In genomic region chr9:21604119-21604518, GRCm38 (mm10) we compare ENCODE assay signal across 30 mouse cellular contexts. TPM values are rescaled to one million over a fixed set of nuclear protein-coding genes. Genes with fewer than 3 reads are reported as not detected.
DNase-seq lines count a peak whose midpoint lies in the region; ATAC-seq and TF ChIP-seq lines count a peak whose summit lies in the region.
"Had no signal": no experiment of that assay in that cellular context is flagged by ENCODE, and none has a peak within 500 bp of the region (broad histone marks: within the 10 kb centered on the region; RNA-seq: fewer than 3 reads in every experiment).

No protein-coding gene starts in this region.

- H3K4me1 ChIP-seq in heart, adult 2 months (ENCODE audit: control insufficient read depth, insufficient read depth, low read length): 0 out of 2 replicates have a peak, but pooled peaks cover 1% of the 10 kb centered on the region
- H3K4me1 ChIP-seq in lung, postnatal 0 days (ENCODE audit: insufficient read depth, low read depth, low read length): no peaks in the 10 kb centered on the region
- no peaks in the 10 kb centered on the region for H3K4me1 ChIP-seq in stomach, postnatal 0 days (replicated peaks; ENCODE audit: control insufficient read depth, insufficient read depth)
- H3K4me1 ChIP-seq: embryonic facial prominence, embryonic 10.5 days; embryonic facial prominence, embryonic 13.5 days; forebrain, embryonic 15.5 days; heart, embryonic 12.5 days; heart, embryonic 15.5 days had no signal

- 69% methylated on average over 5 of the region's 5 CpGs for WGBS in heart, adult 2 months
- 73% methylated on average over 5 of the region's 5 CpGs for WGBS in lung, postnatal 0 days
- 73% methylated on average over 5 of the region's 5 CpGs for WGBS in stomach, postnatal 0 days

- H3K9ac ChIP-seq in heart, adult 2 months (ENCODE audit: low read depth, low read length): no peak overlapping the region
- no peak overlapping the region for H3K9ac ChIP-seq in lung, postnatal 0 days (replicated peaks; ENCODE audit: low read depth)
- no peak overlapping the region for H3K9ac ChIP-seq in stomach, postnatal 0 days (ENCODE audit: low read length)
- H3K9ac ChIP-seq: embryonic facial prominence, embryonic 13.5 days; forebrain, embryonic 12.5 days; forebrain, embryonic 15.5 days; heart, embryonic 12.5 days; heart, embryonic 15.5 days; hindbrain, embryonic 14.5 days had no signal

- 0 out of 2 replicates have a peak, but pooled peaks have one; percentile 24 for TF ChIP-seq CTCF in heart, adult 2 months (IDR thresholded peaks at IDR 0.05)
- TF ChIP-seq CTCF in left cerebral cortex, adult 2 months (IDR thresholded peaks at IDR 0.05): peak; percentile 26
- TF ChIP-seq CTCF in lung, postnatal 0 days (IDR thresholded peaks at IDR 0.05): 0 out of 2 replicates have a peak, but pooled peaks have one; percentile 9
- peak; percentile 26; the same call in 1 of the 2 replicates for TF ChIP-seq CTCF in stomach, postnatal 0 days (IDR thresholded peaks at IDR 0.05; ENCODE audit: low read depth)

- H3K9me3 ChIP-seq in lung, postnatal 0 days (ENCODE audit: low read length): no peaks in the 10 kb centered on the region
- H3K9me3 ChIP-seq in stomach, postnatal 0 days (ENCODE audit: control insufficient read depth, low read length): no peaks in the 10 kb centered on the region
- H3K9me3 ChIP-seq: embryonic facial prominence, embryonic 10.5 days; embryonic facial prominence, embryonic 13.5 days; forebrain, embryonic 12.5 days; forebrain, embryonic 15.5 days; heart, embryonic 12.5 days; heart, embryonic 15.5 days had no signal

- no peak for TF ChIP-seq POLR2A in heart, adult 2 months (IDR thresholded peaks at IDR 0.05; ENCODE audit: insufficient read depth, low read depth, low read length)

- no peak for TF ChIP-seq EP300 in heart, adult 2 months (IDR thresholded peaks at IDR 0.05; ENCODE audit: insufficient read depth, low read depth, low read length)
- TF ChIP-seq EP300 in lung, postnatal 0 days (IDR thresholded peaks at IDR 0.05): no peak
- no peak for TF ChIP-seq EP300 in stomach, postnatal 0 days (optimal IDR thresholded peaks at IDR 0.05)

- no peak for DNase-seq in heart, adult 2 months
- DNase-seq in heart, postnatal 4 days: no peak
- no peak for DNase-seq in left cerebral cortex, adult 2 months (ENCODE audit: extremely low spot score in 1 of 2, low spot score in 2 of 2)
- no peak for DNase-seq in left cerebral cortex, adult 8-10 months (ENCODE audit: low spot score in 2 of 2)
- DNase-seq in lung, postnatal 0 days (ENCODE audit: low spot score): no peak
- no peak for DNase-seq in lung, postnatal 25 days (ENCODE audit: low spot score)
- DNase-seq in stomach, postnatal 0 days (ENCODE audit: low spot score): no peak
- DNase-seq in embryo, embryonic 10 days (ENCODE audit: low spot score): no peak
- DNase-seq: adrenal gland, postnatal 14 days; B cell, adult 2 months; cerebellum, adult 11 months; cerebellum, adult 2 months; cerebellum, adult 9-11 months; cerebellum, postnatal 25 days; embryo, embryonic 11 days; gastrocnemius, postnatal 14 days; heart, adult 11 months; heart, postnatal 10 days; heart, postnatal 36 days had no signal

- ATAC-seq in lung, postnatal 0 days: no peak
- ATAC-seq in stomach, postnatal 0 days (ENCODE audit: low FRiP score, low TSS enrichment): no peak
- ATAC-seq: forebrain, embryonic 15.5 days; hindbrain, postnatal 0 days; inflammation-experienced regulatory T-cells, adult 6 months had no signal

- H3K27ac ChIP-seq in heart, adult 2 months: no peak overlapping the region
- no peak overlapping the region for H3K27ac ChIP-seq in left cerebral cortex, adult 2 months
- H3K27ac ChIP-seq in lung, postnatal 0 days (ENCODE audit: low read length): no peak overlapping the region
- H3K27ac ChIP-seq in stomach, postnatal 0 days (replicated peaks): no peak overlapping the region
- H3K27ac ChIP-seq: embryonic facial prominence, embryonic 10.5 days; embryonic facial prominence, embryonic 13.5 days; forebrain, embryonic 12.5 days; forebrain, embryonic 15.5 days; heart, embryonic 15.5 days; hindbrain, embryonic 14.5 days; hindbrain, postnatal 0 days had no signal

- H3K79me2 ChIP-seq in heart, adult 2 months (replicated peaks; ENCODE audit: control insufficient read depth, insufficient read depth, low read length): no peaks in the 10 kb centered on the region

- H3K4me2 ChIP-seq in lung, postnatal 0 days (replicated peaks; ENCODE audit: low read depth, low read length): no peak overlapping the region
- no peak overlapping the region for H3K4me2 ChIP-seq in stomach, postnatal 0 days (replicated peaks; ENCODE audit: low read depth)
- H3K4me2 ChIP-seq: embryonic facial prominence, embryonic 13.5 days; forebrain, embryonic 12.5 days; forebrain, embryonic 15.5 days; heart, embryonic 12.5 days; heart, embryonic 15.5 days; hindbrain, embryonic 14.5 days had no signal

- no peaks in the 10 kb centered on the region for H3K36me3 ChIP-seq in heart, adult 2 months (ENCODE audit: control insufficient read depth, insufficient read depth, low read length)
- no peaks in the 10 kb centered on the region for H3K36me3 ChIP-seq in lung, postnatal 0 days (ENCODE audit: insufficient read depth, low read length)
- no peaks in the 10 kb centered on the region for H3K36me3 ChIP-seq in stomach, postnatal 0 days (ENCODE audit: control insufficient read depth, insufficient read depth, low read length)
- H3K36me3 ChIP-seq: embryonic facial prominence, embryonic 10.5 days; embryonic facial prominence, embryonic 13.5 days; forebrain, embryonic 12.5 days; forebrain, embryonic 15.5 days; heart, embryonic 12.5 days; heart, embryonic 15.5 days had no signal

- H3K4me3 ChIP-seq in heart, adult 2 months: no peak overlapping the region
- no peak overlapping the region for H3K4me3 ChIP-seq in left cerebral cortex, adult 2 months
- H3K4me3 ChIP-seq in lung, postnatal 0 days (ENCODE audit: low read depth, low read length): no peak overlapping the region
- no peak overlapping the region for H3K4me3 ChIP-seq in stomach, postnatal 0 days (ENCODE audit: low read depth, low read length)
- H3K4me3 ChIP-seq: embryonic facial prominence, embryonic 10.5 days; embryonic facial prominence, embryonic 13.5 days; erythroblast, embryonic 14.5 days; forebrain, embryonic 12.5 days; forebrain, embryonic 15.5 days; heart, embryonic 12.5 days; heart, embryonic 15.5 days had no signal

- H3K27me3 ChIP-seq in heart, adult 2 months (ENCODE audit: control insufficient read depth, insufficient read depth, low read length): no peaks in the 10 kb centered on the region
- no peaks in the 10 kb centered on the region for H3K27me3 ChIP-seq in lung, postnatal 0 days (replicated peaks; ENCODE audit: insufficient read depth, low read length)
- no peaks in the 10 kb centered on the region for H3K27me3 ChIP-seq in stomach, postnatal 0 days (ENCODE audit: control insufficient read depth, insufficient read depth, low read length)
- H3K27me3 ChIP-seq: CH12.LX; embryonic facial prominence, embryonic 13.5 days; forebrain, embryonic 12.5 days; forebrain, embryonic 15.5 days; heart, embryonic 12.5 days; heart, embryonic 15.5 days had no signal

- intact Hi-C loops in heart, adult 2 months (cut with DNase I): loop anchor here (5.0 kb wide), 1 partner anchor 198 kb away; no protein-coding TSS in a partner anchor
- intact Hi-C loops in left cerebral cortex, adult 2 months (cut with DNase I): loop anchor here (5.0 to 10.0 kb wide), 2 partner anchors 198 to 551 kb away; partner anchors contain the start of gene Pigyl

RNA-seq across cellular contexts. Expression of gene Yipf2, which starts 11.5 kb away (rescaled TPM):
- 1 to 10 TPM; 6.4 to 8.0 TPM for total RNA-seq in heart, adult 2 months (2021)
- 11.2 and 12.5 TPM in 2 replicates for polyA plus RNA-seq in heart, adult 2 months (2012; rRNA removed)
- 1 to 10 TPM; 6.6 to 7.7 TPM for total RNA-seq in heart, postnatal 4 days (2021)
- total RNA-seq in left cerebral cortex, adult 2 months (2021): 10 to 100 TPM; 21.7 to 22.2 TPM
- total RNA-seq in left cerebral cortex, adult 8-10 months (2022): 10 to 100 TPM; 20.7 to 25.4 (median 22.7) TPM
- polyA plus RNA-seq in lung, postnatal 0 days (2015; fragmentation: Nextera tagmentation; extraction: Ambion mirVana): 28.3 and 30.3 TPM in 2 replicates
- 22.5 and 25.5 TPM in 2 replicates for polyA plus RNA-seq in stomach, postnatal 0 days (2015; fragmentation: Nextera tagmentation; extraction: Ambion mirVana)

RNA-seq across cellular contexts. Expression of gene Timm29, which starts 11.6 kb away (rescaled TPM):
- total RNA-seq in heart, adult 2 months (2021): 10 to 100 TPM; 55.2 to 63.8 TPM
- polyA plus RNA-seq in heart, adult 2 months (2012; rRNA removed): 35.2 and 58.6 TPM in 2 replicates
- total RNA-seq in heart, postnatal 4 days (2021): 10 to 100 TPM; 32.3 to 36.4 TPM
- total RNA-seq in left cerebral cortex, adult 2 months (2021): 10 to 100 TPM; 52.3 to 53.2 TPM
- 10 to 100 TPM; 52.8 to 64.0 (median 54.5) TPM for total RNA-seq in left cerebral cortex, adult 8-10 months (2022)
- polyA plus RNA-seq in lung, postnatal 0 days (2015; fragmentation: Nextera tagmentation; extraction: Ambion mirVana): 16.5 and 17.3 TPM in 2 replicates
- polyA plus RNA-seq in stomach, postnatal 0 days (2015; fragmentation: Nextera tagmentation; extraction: Ambion mirVana): 16.5 and 18.2 TPM in 2 replicates

RNA-seq across cellular contexts. Expression of gene Smarca4, which starts 11.8 kb away (rescaled TPM):
- total RNA-seq in heart, adult 2 months (2021): 10 to 100 TPM; 43.5 to 47.0 TPM
- 21.5 and 26.5 TPM in 2 replicates for polyA plus RNA-seq in heart, adult 2 months (2012; rRNA removed)
- total RNA-seq in heart, postnatal 4 days (2021): 10 to 100 TPM; 74.5 to 80.1 TPM
- 100 to 1,000 TPM; 117 to 124 TPM for total RNA-seq in left cerebral cortex, adult 2 months (2021)
- total RNA-seq in left cerebral cortex, adult 8-10 months (2022): 100 to 1,000 TPM in 2 of 4 experiments, 10 to 100 TPM in 2; 96.5 to 103 (median 99.6) TPM
- 22.3 and 22.4 TPM in 2 replicates for polyA plus RNA-seq in lung, postnatal 0 days (2015; fragmentation: Nextera tagmentation; extraction: Ambion mirVana)
- 27.2 and 29.0 TPM in 2 replicates for polyA plus RNA-seq in stomach, postnatal 0 days (2015; fragmentation: Nextera tagmentation; extraction: Ambion mirVana)

RNA-seq across cellular contexts. Expression of gene Carm1, which starts 57.4 kb away (rescaled TPM):
- total RNA-seq in heart, adult 2 months (2021): 10 to 100 TPM; 61.5 to 66.5 TPM
- 65.4 and 77.6 TPM in 2 replicates for polyA plus RNA-seq in heart, adult 2 months (2012; rRNA removed)
- total RNA-seq in heart, postnatal 4 days (2021): 10 to 100 TPM; 70.5 to 79.0 TPM
- 10 to 100 TPM; 78.2 to 79.5 TPM for total RNA-seq in left cerebral cortex, adult 2 months (2021)
- 10 to 100 TPM; 76.4 to 91.3 (median 83.1) TPM for total RNA-seq in left cerebral cortex, adult 8-10 months (2022)
- 10.8 and 12.2 TPM in 2 replicates for polyA plus RNA-seq in lung, postnatal 0 days (2015; fragmentation: Nextera tagmentation; extraction: Ambion mirVana)
- 12.0 and 15.5 TPM in 2 replicates for polyA plus RNA-seq in stomach, postnatal 0 days (2015; fragmentation: Nextera tagmentation; extraction: Ambion mirVana)
